Mouse (Mus musculus) neural tube, embryonic 12.5 days (tissue): Measurements from ENCODE around the gene Lrrc23. TPM values are rescaled to one million over a fixed set of nuclear protein-coding genes. Genes with fewer than 3 reads are reported as not detected.
A peak's percentile ranks its signal among the peaks of the same experiment; 100 is the strongest.

Experiments used
- ATAC-seq: fragments of 200-750 bp; cut with Nextera tagmentation; 2 replicates; pipeline ENCODE4 v1.8.0; 2017; ENCODE audit warnings: low read depth, mild to moderate bottlenecking, moderate TSS enrichment, moderate library complexity; ENCODE audit not compliant: low FRiP score
- H3K27ac ChIP-seq: fragments of 300-500 bp; sonication (generic); 2 replicates; pipeline ENCODE4 v1.5.1; 2016
- H3K27me3 ChIP-seq: fragments of 300-500 bp; sonication (generic); replicated peaks from 2 replicates; pipeline ENCODE4 v1.6.1; 2016; ENCODE audit warnings: mild to moderate bottlenecking
- H3K36me3 ChIP-seq: fragments of 300-500 bp; sonication (generic); 2 replicates; pipeline ENCODE4 v1.6.1; 2016; ENCODE audit warnings: mild to moderate bottlenecking
- H3K4me1 ChIP-seq: fragments of 300-500 bp; sonication (generic); 2 replicates; pipeline ENCODE4 v1.6.1; 2016
- H3K4me2 ChIP-seq: fragments of 300-500 bp; sonication (generic); replicated peaks from 2 replicates; pipeline ENCODE4 v1.6.1; 2016; ENCODE audit warnings: mild to moderate bottlenecking
- H3K4me3 ChIP-seq: fragments of 300-500 bp; sonication (generic); 2 replicates; pipeline ENCODE4 v1.5.1; 2016
- H3K9ac ChIP-seq: fragments of 300-500 bp; sonication (generic); 2 replicates; pipeline ENCODE4 v1.6.1; 2016; ENCODE audit warnings: mild to moderate bottlenecking
- H3K9me3 ChIP-seq: fragments of 300-500 bp; sonication (generic); 2 replicates; pipeline ENCODE4 v1.6.1; 2016; ENCODE audit warnings: mild to moderate bottlenecking
- WGBS: fragments of 180-500 bp; shearing (Covaris S2); methylation state at CpG from one replicate; pipeline ENCODE4 v1.1.7; 2016; 5-methylcytosine and 5-hydroxymethylcytosine counted together
- polyA plus RNA-seq: library from polyadenylated mRNA; unstranded; fragments of >200 nt; fragmentation: Nextera tagmentation; extraction: Ambion mirVana; gene quantifications from 2 replicates; pipeline ENCODE4 v1.2.1, GENCODE M21; 2016

Gene Lrrc23
- polyA plus RNA-seq, 1 experiment from 2014 or later = 0.85 TPM

DNA sequence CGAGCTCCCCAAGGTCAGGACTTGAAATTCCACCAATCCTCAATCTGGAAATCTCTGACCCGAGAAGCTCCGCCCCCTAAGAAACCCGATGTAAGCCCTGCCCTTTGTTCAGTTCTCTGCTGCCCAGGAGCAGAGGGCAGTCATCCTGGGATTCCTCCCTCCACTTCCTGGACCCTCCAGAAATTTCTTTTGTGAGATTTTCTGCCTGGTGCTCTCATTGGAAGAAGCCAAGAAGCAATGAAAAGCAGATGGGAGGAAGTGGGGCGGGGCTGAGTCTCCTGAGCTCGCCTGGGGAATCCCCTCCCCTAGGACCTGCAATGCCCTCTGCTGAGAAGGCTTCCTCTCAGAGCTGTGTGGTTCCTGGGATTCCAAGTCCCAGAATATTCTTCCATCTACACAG is 2.9 kb upstream of the Lrrc23 start:
- H3K27ac ChIP-seq = no peak overlapping the region
- H3K4me2 ChIP-seq = peak overlapping the region; percentile 22; the same call in 1 of the 2 replicates
- H3K4me1 ChIP-seq = peaks cover 12% of the 10 kb centered on the region
- no peaks in the 10 kb centered on the region for H3K9me3 ChIP-seq
- H3K36me3 ChIP-seq = no peaks in the 10 kb centered on the region
- WGBS = 30% methylated on average over 6 of the region's 6 CpGs
- H3K27me3 ChIP-seq = peaks cover 8% of the 10 kb centered on the region
- no peak for ATAC-seq
- no peak overlapping the region for H3K9ac ChIP-seq
- no peak overlapping the region for H3K4me3 ChIP-seq

DNA sequence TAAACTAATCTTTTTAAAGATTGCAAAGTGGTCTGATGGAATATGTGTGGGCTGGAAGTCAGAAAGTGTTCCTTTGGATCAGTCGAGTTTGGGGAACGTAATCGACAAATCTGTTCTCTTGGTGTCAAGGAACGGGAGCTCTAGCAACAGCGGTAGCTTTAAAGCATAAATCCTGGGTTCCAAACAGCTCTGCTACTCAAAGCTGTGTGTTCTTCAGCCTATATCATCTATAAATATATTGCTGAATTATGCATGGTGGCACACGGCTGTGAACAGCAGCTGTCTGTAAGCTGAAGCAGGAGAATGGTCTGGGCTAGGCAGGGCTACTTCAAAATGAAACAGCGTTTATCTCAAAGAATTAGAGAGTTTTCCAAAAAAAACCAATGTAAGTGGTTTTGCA is 1.4 kb upstream of the Lrrc23 start:
- H3K36me3 ChIP-seq = no peaks in the 10 kb centered on the region
- 93% methylated on average over 7 of the region's 7 CpGs for WGBS
- peaks cover 8% of the 10 kb centered on the region for H3K27me3 ChIP-seq
- H3K4me1 ChIP-seq = peaks cover 12% of the 10 kb centered on the region
- H3K27ac ChIP-seq = no peak overlapping the region
- H3K9me3 ChIP-seq = no peaks in the 10 kb centered on the region
- H3K4me3 ChIP-seq = no peak overlapping the region
- no peak for ATAC-seq
- no peak overlapping the region for H3K9ac ChIP-seq
- H3K4me2 ChIP-seq = no peak overlapping the region

GRCm38 (mm10) chr6:124779984-124780416 is 473 bp upstream of the Lrrc23 start:
- WGBS = 4% methylated on average over 10 of the region's 10 CpGs
- Histone ChIP-seq H3K9ac (0 out of 2 replicates have a peak overlapping the region, but pooled peaks have one; percentile 22), H3K4me1 (peaks cover 12% of the 10 kb centered on the region), H3K27me3 (peaks cover 8% of the 10 kb centered on the region), H3K36me3 (no peaks in the 10 kb centered on the region), H3K9me3 (no peaks in the 10 kb centered on the region), H3K4me3 (peak overlapping the region; percentile 29), H3K27ac (no peak overlapping the region), H3K4me2 (peak overlapping the region; percentile 70)
- peak; percentile 26 for ATAC-seq

DNA sequence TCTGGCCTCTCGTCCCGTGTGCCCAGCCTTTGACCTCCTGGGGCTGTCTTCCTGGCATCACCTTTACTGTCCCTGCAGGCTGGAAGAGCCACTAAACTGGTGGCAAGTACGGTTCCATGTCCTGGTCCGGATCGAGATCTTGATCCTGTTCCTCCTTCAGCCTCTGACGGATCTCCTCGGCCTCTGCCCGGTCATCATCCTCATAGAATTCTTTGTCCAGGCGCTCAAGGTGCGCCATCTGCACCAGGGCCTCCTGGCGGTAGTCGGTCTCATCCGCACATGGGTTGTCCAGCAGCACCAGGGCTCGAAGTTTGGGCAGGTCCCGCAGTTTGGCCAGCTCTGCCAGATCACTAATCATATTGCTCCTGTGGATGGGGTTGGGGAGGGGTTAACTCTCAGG is 9.0 kb downstream of the Lrrc23 start:
- Histone ChIP-seq H3K4me1 (peaks cover 16% of the 10 kb centered on the region), H3K4me3 (no peak overlapping the region), H3K27me3 (peaks cover 14% of the 10 kb centered on the region), H3K9ac (no peak overlapping the region), H3K36me3 (no peaks in the 10 kb centered on the region), H3K4me2 (no peak overlapping the region), H3K9me3 (no peaks in the 10 kb centered on the region), H3K27ac (no peak overlapping the region)
- no peak for ATAC-seq
- WGBS = 89% methylated on average over 15 of the region's 15 CpGs

DNA sequence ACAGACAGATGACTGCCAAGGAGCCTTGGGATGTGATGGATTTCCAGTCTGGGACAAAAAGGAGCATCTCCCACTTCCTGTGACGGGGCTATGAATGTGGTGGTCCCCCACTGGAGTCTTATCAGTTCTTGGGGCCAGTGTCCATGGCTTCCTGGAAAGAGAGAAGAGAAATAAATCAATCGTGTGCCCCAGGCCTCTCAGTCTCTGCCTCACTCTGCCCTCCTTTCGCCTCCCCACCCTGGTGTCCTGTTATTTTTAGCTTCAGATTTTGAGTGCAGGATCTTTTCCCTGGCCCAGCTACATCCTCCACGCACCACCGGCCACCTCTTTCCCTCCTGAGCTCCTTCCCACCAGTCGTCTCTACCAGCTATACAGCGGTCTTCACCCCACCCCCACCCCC is 9.5 kb downstream of the Lrrc23 start:
- Histone ChIP-seq H3K27ac (no peak overlapping the region), H3K4me3 (peak overlapping the region; percentile 44), H3K9ac (no peak overlapping the region), H3K9me3 (no peaks in the 10 kb centered on the region), H3K27me3 (peaks cover 14% of the 10 kb centered on the region), H3K4me1 (peaks cover 16% of the 10 kb centered on the region), H3K36me3 (no peaks in the 10 kb centered on the region), H3K4me2 (peak overlapping the region; percentile 71)
- 0 out of 2 replicates have a peak, but pooled peaks have one; percentile 14 for ATAC-seq
- WGBS = 55% methylated on average over 7 of the region's 7 CpGs

- under 1% methylated on average over 54 of the region's 54 CpGs for WGBS
- no peak within 1 kb of the TSS for H3K27ac ChIP-seq
Measured at GRCm38 (mm10) chr6:124769101-124769765, 10.3 kb downstream of the Lrrc23 start, which contains the start of gene Eno2. Gene Eno2 (minus strand): TSS chr6:124769673.

GRCm38 (mm10) chr6:124768704-124769044 is 10.9 kb downstream of the Lrrc23 start:
- Histone ChIP-seq H3K27ac (no peak overlapping the region), H3K4me2 (peak overlapping the region; percentile 71), H3K9ac (peak overlapping the region; percentile 59; the same call in 1 of the 2 replicates), H3K36me3 (no peaks in the 10 kb centered on the region), H3K4me3 (peak overlapping the region; percentile 44), H3K27me3 (peaks cover 14% of the 10 kb centered on the region), H3K4me1 (peaks cover 16% of the 10 kb centered on the region), H3K9me3 (no peaks in the 10 kb centered on the region)
- ATAC-seq = peak; percentile 4
- WGBS = 5% methylated on average over 9 of the region's 9 CpGs

More at GRCm38 (mm10) chr6:124769101-124769765, 10.3 kb downstream of the Lrrc23 start, which contains the start of gene Eno2:
- Histone ChIP-seq H3K36me3 (no peaks in the 10 kb centered on the region), H3K4me2 (peak within 1 kb of the TSS; percentile 71), H3K4me3 (peak within 1 kb of the TSS; percentile 44), H3K9me3 (no peaks in the 10 kb centered on the region), H3K27me3 (peaks cover 14% of the 10 kb centered on the region), H3K4me1 (peaks cover 16% of the 10 kb centered on the region), H3K9ac (peak within 1 kb of the TSS; percentile 59)
- peak; percentile 84 for ATAC-seq

- H3K9me3 ChIP-seq = no peaks in the 10 kb centered on the region
- H3K9ac ChIP-seq = 0 out of 2 replicates have a peak overlapping the region, but pooled peaks have one; percentile 59
- peaks cover 14% of the 10 kb centered on the region for H3K27me3 ChIP-seq
- peak overlapping the region; percentile 71 for H3K4me2 ChIP-seq
- H3K4me3 ChIP-seq = peak overlapping the region; percentile 44
- H3K36me3 ChIP-seq = no peaks in the 10 kb centered on the region
- 25% methylated on average over 19 of the region's 19 CpGs for WGBS
- ATAC-seq = 0 out of 2 replicates have a peak, but pooled peaks have one; percentile 21
- no peak overlapping the region for H3K27ac ChIP-seq
- peaks cover 16% of the 10 kb centered on the region for H3K4me1 ChIP-seq
Measured at GRCm38 (mm10) chr6:124767920-124768703, 11.4 kb downstream of the Lrrc23 start.

- H3K27ac ChIP-seq = no peak overlapping the region
- H3K27me3 ChIP-seq = peaks cover 14% of the 10 kb centered on the region
- H3K9me3 ChIP-seq = no peaks in the 10 kb centered on the region
- ATAC-seq = no peak
- H3K4me2 ChIP-seq = peak overlapping the region; percentile 71; the same call in 1 of the 2 replicates
- no peaks in the 10 kb centered on the region for H3K36me3 ChIP-seq
- peaks cover 16% of the 10 kb centered on the region for H3K4me1 ChIP-seq
- no peak overlapping the region for H3K9ac ChIP-seq
- 33% methylated on average over 4 of the region's 4 CpGs for WGBS
- no peak overlapping the region for H3K4me3 ChIP-seq
Measured at GRCm38 (mm10) chr6:124767536-124767919, 12.0 kb downstream of the Lrrc23 start.

GRCm38 (mm10) chr6:124765951-124766350 is 13.6 kb downstream of the Lrrc23 start:
- 88% methylated on average over 7 of the region's 7 CpGs for WGBS

DNA sequence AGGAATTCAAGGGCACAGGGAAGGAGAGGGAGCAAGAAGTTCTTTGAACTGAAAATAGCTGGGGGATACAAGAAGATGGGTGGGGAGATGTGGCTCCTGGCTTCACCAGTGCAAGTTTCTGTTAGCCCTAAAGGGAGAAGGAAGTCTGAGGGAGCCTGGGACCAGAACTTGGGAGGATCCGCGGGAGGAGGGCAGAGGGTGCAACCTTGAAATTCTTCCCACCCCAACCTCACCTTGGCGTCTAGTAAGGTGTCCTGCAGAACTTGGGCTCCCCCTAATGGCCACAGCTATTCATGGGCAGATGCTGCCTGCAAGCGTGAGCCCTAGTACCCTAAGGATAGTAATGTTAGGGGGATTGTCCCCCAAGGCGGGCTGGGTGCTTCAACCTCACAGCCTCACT is 20.3 kb downstream of the Lrrc23 start:
- no peak overlapping the region for H3K27ac ChIP-seq
- no peak for ATAC-seq
- no peaks in the 10 kb centered on the region for H3K27me3 ChIP-seq
- H3K36me3 ChIP-seq = no peaks in the 10 kb centered on the region
- WGBS = 5% methylated on average over 5 of the region's 5 CpGs
- H3K4me2 ChIP-seq = peak overlapping the region; percentile 75
- no peak overlapping the region for H3K4me3 ChIP-seq
- H3K4me1 ChIP-seq = peaks cover 38% of the 10 kb centered on the region
- peak overlapping the region; percentile 13; the same call in 1 of the 2 replicates for H3K9ac ChIP-seq
- no peaks in the 10 kb centered on the region for H3K9me3 ChIP-seq

More at GRCm38 (mm10) chr6:124765951-124766350, 13.6 kb downstream of the Lrrc23 start:
- Histone ChIP-seq H3K36me3 (no peaks in the 10 kb centered on the region), H3K4me1 (peaks cover 16% of the 10 kb centered on the region), H3K9me3 (no peaks in the 10 kb centered on the region), H3K4me2 (no peak overlapping the region), H3K9ac (no peak overlapping the region), H3K27ac (no peak overlapping the region), H3K4me3 (no peak overlapping the region), H3K27me3 (peaks cover 14% of the 10 kb centered on the region)
- no peak for ATAC-seq

- 56% methylated on average over 2 of the region's 2 CpGs for WGBS
- Histone ChIP-seq H3K27ac (no peak overlapping the region), H3K9ac (peak overlapping the region; percentile 13; the same call in 1 of the 2 replicates)
Measured at GRCm38 (mm10) chr6:124758849-124759232, 20.7 kb downstream of the Lrrc23 start.

More at GRCm38 (mm10) chr6:124758849-124759232, 20.7 kb downstream of the Lrrc23 start:
- no peak for ATAC-seq
- peak overlapping the region; percentile 75 for H3K4me2 ChIP-seq
- peaks cover 40% of the 10 kb centered on the region for H3K4me1 ChIP-seq
- no peaks in the 10 kb centered on the region for H3K27me3 ChIP-seq
- no peaks in the 10 kb centered on the region for H3K9me3 ChIP-seq
- H3K4me3 ChIP-seq = no peak overlapping the region
- H3K36me3 ChIP-seq = no peaks in the 10 kb centered on the region
